Comparison of ENCODE assay signal across 16 mouse cellular contexts in genomic region chr17:48913437-48913836, GRCm38 (mm10). TPM values are rescaled to one million over a fixed set of nuclear protein-coding genes. Genes with fewer than 3 reads are reported as not detected.
DNase-seq lines count a peak whose midpoint lies in the region; ATAC-seq and TF ChIP-seq lines count a peak whose summit lies in the region.
"Had no signal": no experiment of that assay in that cellular context is flagged by ENCODE, and none has a peak within 500 bp of the region (broad histone marks: within the 10 kb centered on the region; RNA-seq: fewer than 3 reads in every experiment).

No protein-coding gene starts in this region.

- H3K27me3 ChIP-seq in hindbrain, embryonic 11.5 days (ENCODE audit: control insufficient read depth, insufficient read depth, low read length), result no peaks in the 10 kb centered on the region
- H3K27me3 ChIP-seq in hindbrain, embryonic 16.5 days (replicated peaks; ENCODE audit: control insufficient read depth, insufficient read depth, low read length), result no peaks in the 10 kb centered on the region
- no peaks in the 10 kb centered on the region for H3K27me3 ChIP-seq in embryonic facial prominence, embryonic 10.5 days (replicated peaks; ENCODE audit: low read depth, poor library complexity, severe bottlenecking)
- H3K27me3 ChIP-seq in myocyte (ENCODE audit: control insufficient read depth, insufficient read depth, insufficient read length), result no peaks in the 10 kb centered on the region
- H3K27me3 ChIP-seq: limb, embryonic 13.5 days; lung, embryonic 15.5 days; megakaryocyte, embryonic 14.5 days; stomach, embryonic 15.5 days had no signal

- no peak for ATAC-seq in hindbrain, embryonic 11.5 days (ENCODE audit: low FRiP score)
- ATAC-seq in hindbrain, embryonic 16.5 days, result no peak

- H3K9ac ChIP-seq in hindbrain, embryonic 11.5 days (ENCODE audit: low read depth, low read length), result no peak overlapping the region
- no peak overlapping the region for H3K9ac ChIP-seq in hindbrain, embryonic 16.5 days (ENCODE audit: low read depth, low read length)
- H3K9ac ChIP-seq: limb, embryonic 13.5 days; lung, embryonic 15.5 days; stomach, embryonic 15.5 days had no signal

- no peaks in the 10 kb centered on the region for H3K9me3 ChIP-seq in hindbrain, embryonic 11.5 days (ENCODE audit: control insufficient read depth, low read length)
- no peaks in the 10 kb centered on the region for H3K9me3 ChIP-seq in hindbrain, embryonic 16.5 days (ENCODE audit: control insufficient read depth, low read length)
- H3K9me3 ChIP-seq in embryonic facial prominence, embryonic 10.5 days, result no peaks in the 10 kb centered on the region
- H3K9me3 ChIP-seq: limb, embryonic 13.5 days; lung, embryonic 15.5 days; stomach, embryonic 15.5 days had no signal

- H3K79me2 ChIP-seq in myocyte (ENCODE audit: control insufficient read depth, insufficient read depth), result no peaks in the 10 kb centered on the region

- H3K4me3 ChIP-seq in hindbrain, embryonic 11.5 days (ENCODE audit: low read depth, low read length), result no peak overlapping the region
- no peak overlapping the region for H3K4me3 ChIP-seq in hindbrain, embryonic 16.5 days (ENCODE audit: low read length)
- H3K4me3 ChIP-seq in embryonic facial prominence, embryonic 10.5 days, result no peak overlapping the region
- H3K4me3 ChIP-seq in myocyte, result no peak overlapping the region
- H3K4me3 ChIP-seq: erythroblast, embryonic 14.5 days; limb, embryonic 13.5 days; lung, embryonic 15.5 days; megakaryocyte, embryonic 14.5 days; stomach, embryonic 15.5 days had no signal

- DNase-seq in hindbrain, embryonic 11.5 days (ENCODE audit: low spot score), result peak; percentile 20
- peak; percentile 11 for DNase-seq in right cerebral cortex, postnatal 4 days
- DNase-seq in right cerebral cortex, postnatal 36 days (ENCODE audit: low spot score in 2 of 2), result no peak
- DNase-seq in embryonic facial prominence, embryonic 10.5 days (ENCODE audit: low spot score), result peak; percentile 65
- no peak for DNase-seq in ovary, adult 18-20 months (ENCODE audit: low spot score)
- no peak for DNase-seq in cerebellum, adult 18-20 months
- DNase-seq: kidney, postnatal 14 days; layer of hippocampus, postnatal 36 days; thymus, postnatal 36 days had no signal

- H3K36me3 ChIP-seq in hindbrain, embryonic 11.5 days (ENCODE audit: control insufficient read depth, insufficient read depth, low read length), result no peaks in the 10 kb centered on the region
- H3K36me3 ChIP-seq in hindbrain, embryonic 16.5 days (ENCODE audit: control insufficient read depth, insufficient read depth, low read length), result no peaks in the 10 kb centered on the region
- H3K36me3 ChIP-seq in embryonic facial prominence, embryonic 10.5 days (replicated peaks), result no peaks in the 10 kb centered on the region
- H3K36me3 ChIP-seq in myocyte (ENCODE audit: control insufficient read depth, insufficient read depth), result no peaks in the 10 kb centered on the region
- H3K36me3 ChIP-seq: limb, embryonic 13.5 days; lung, embryonic 15.5 days; stomach, embryonic 15.5 days had no signal

- 52% methylated on average over 6 of the region's 6 CpGs for WGBS in hindbrain, embryonic 11.5 days
- WGBS in hindbrain, embryonic 16.5 days, result 54% methylated on average over 6 of the region's 6 CpGs
- WGBS in embryonic facial prominence, embryonic 10.5 days, result 42% methylated on average over 6 of the region's 6 CpGs

- no peak overlapping the region for H3K27ac ChIP-seq in hindbrain, embryonic 11.5 days (ENCODE audit: low read depth, low read length)
- no peak overlapping the region for H3K27ac ChIP-seq in hindbrain, embryonic 16.5 days (ENCODE audit: low read depth, low read length)
- no peak overlapping the region for H3K27ac ChIP-seq in embryonic facial prominence, embryonic 10.5 days (replicated peaks)
- H3K27ac ChIP-seq: limb, embryonic 13.5 days; lung, embryonic 15.5 days; stomach, embryonic 15.5 days had no signal

- no peak for TF ChIP-seq POLR2A in myocyte (IDR thresholded peaks at IDR 0.05; ENCODE audit: insufficient read length, low read depth)

- H3K4me1 ChIP-seq in hindbrain, embryonic 11.5 days (replicated peaks; ENCODE audit: control insufficient read depth, insufficient read depth, low read length), result no peaks in the 10 kb centered on the region
- no peaks in the 10 kb centered on the region for H3K4me1 ChIP-seq in hindbrain, embryonic 16.5 days (ENCODE audit: control insufficient read depth, insufficient read depth, low read depth, low read length)
- no peaks in the 10 kb centered on the region for H3K4me1 ChIP-seq in embryonic facial prominence, embryonic 10.5 days
- H3K4me1 ChIP-seq: limb, embryonic 13.5 days; lung, embryonic 15.5 days; megakaryocyte, embryonic 14.5 days; stomach, embryonic 15.5 days had no signal

- H3ac ChIP-seq in myocyte (ENCODE audit: control insufficient read depth, insufficient read length), result no peak overlapping the region

- H3K4me2 ChIP-seq in hindbrain, embryonic 11.5 days (replicated peaks; ENCODE audit: low read depth, low read length), result no peak overlapping the region
- no peak overlapping the region for H3K4me2 ChIP-seq in hindbrain, embryonic 16.5 days (ENCODE audit: low read length)
- no peak overlapping the region for H3K4me2 ChIP-seq in myocyte (ENCODE audit: low read depth)
- H3K4me2 ChIP-seq: limb, embryonic 13.5 days; lung, embryonic 15.5 days; stomach, embryonic 15.5 days had no signal

TF ChIP-seq in myocyte, 11 proteins besides CTCF, POLR2A, EP300 and RAD21:
- TF ChIP-seq MAX (IDR thresholded peaks at IDR 0.05; ENCODE audit: low read depth) (no peak), CEBPB (IDR thresholded peaks at IDR 0.05; ENCODE audit: insufficient read depth, poor library complexity, severe bottlenecking) (no peak), REST (IDR thresholded peaks at IDR 0.05; ENCODE audit: insufficient read depth, insufficient read length) (peak; percentile 59)
TF ChIP-seq in myocyte: peak in this region for 1.

RNA-seq across cellular contexts. Expression of gene Lrfn2, which starts 18.7 kb away (rescaled TPM):
- polyA plus RNA-seq in hindbrain, embryonic 11.5 days (2014; fragmentation: Nextera tagmentation; extraction: Ambion mirVana), result 0.19 and 0.68 TPM in 2 replicates
- polyA plus RNA-seq in hindbrain, embryonic 16.5 days (2015; fragmentation: Nextera tagmentation; extraction: Ambion mirVana), result 13.2 and 14.0 TPM in 2 replicates
- polyA plus RNA-seq in embryonic facial prominence, embryonic 10.5 days (2016; fragmentation: Nextera tagmentation; extraction: Ambion mirVana), result 0.19 and 0.33 TPM in 2 replicates
- not detected for polyA plus RNA-seq in myocyte (2012; fragmentation: generic; extraction: Trizol)
- polyA plus RNA-seq: erythroblast, embryonic 14.5 days had no signal

Comparison
In these comparisons a context has a peak if more than half of its experiments do, and no peak if none do; other contexts are left out.
1. DNase-seq: peak in hindbrain, embryonic 11.5 days (single experiment), right cerebral cortex, postnatal 4 days (single experiment) and embryonic facial prominence, embryonic 10.5 days (single experiment); none in right cerebral cortex, postnatal 36 days (0 of 2), ovary, adult 18-20 months (single experiment) and cerebellum, adult 18-20 months (0 of 2).